Mouse (Mus musculus): Measurements from ENCODE around the gene Ifnk.

DNA sequence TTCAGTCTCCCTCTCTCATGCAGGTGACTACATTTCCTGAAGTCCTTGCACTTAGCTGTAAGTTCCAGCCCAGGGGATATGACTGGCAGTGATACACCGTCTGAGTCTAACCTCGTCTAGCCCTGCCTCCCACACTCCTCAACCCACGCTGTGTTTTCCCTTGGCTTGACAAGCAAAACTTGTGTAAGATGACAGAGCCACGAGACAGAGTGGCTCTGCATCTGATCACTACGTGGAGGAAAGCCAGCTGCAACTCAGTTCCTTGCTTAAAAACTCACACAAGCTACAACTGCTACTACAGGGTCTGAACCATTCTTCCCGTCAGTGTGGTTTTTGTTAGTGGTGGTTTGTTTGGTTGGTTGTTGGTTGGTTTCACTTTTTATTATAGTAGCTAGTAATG is 11.5 kb upstream of the Ifnk start:
- TF ChIP-seq POLR2A (IDR thresholded peaks at IDR 0.05; ENCODE audit: borderline replicate concordance, insufficient read depth, low read length) (no peak), CTCF (IDR thresholded peaks at IDR 0.05; ENCODE audit: borderline replicate concordance, insufficient read depth, low read depth, low read length) (no peak)
